Mouse (Mus musculus) cortical plate, adult 2 months (tissue): ENCODE data around the gene Sag. TPM values are rescaled to one million over a fixed set of nuclear protein-coding genes. Genes with fewer than 3 reads are reported as not detected.
"Not testable (repeated sequence)": the region's sequence is repeated elsewhere in the genome, so short reads cannot be mapped to it uniquely, and the experiment has no call there.

ENCODE experiments used
- H3K27ac ChIP-seq: fragments of 200-500 bp; 2 replicates; pipeline ENCODE4 v1.5.1; 2012; ENCODE audit warnings: low read length, control low read depth, inconsistent platforms; ENCODE audit not compliant: insufficient read depth
- H3K4me1 ChIP-seq: fragments of 200-500 bp; 2 replicates; pipeline ENCODE4 v1.6.1; 2011; ENCODE audit warnings: low read length; ENCODE audit not compliant: control insufficient read depth, insufficient read depth
- H3K4me3 ChIP-seq: fragments of 200-500 bp; 2 replicates; pipeline ENCODE4 v1.5.1; 2011; ENCODE audit warnings: mild to moderate bottlenecking, low read length, control low read depth; ENCODE audit not compliant: insufficient read depth
- CTCF ChIP-seq: fragments of 200-500 bp; IDR thresholded peaks from 2 replicates; pipeline ENCODE4 v1.5.1; 2011; ENCODE audit warnings: mild to moderate bottlenecking, control low read depth, low read length; ENCODE audit not compliant: insufficient read depth; ENCODE audit errors: extremely low read depth
- POLR2A ChIP-seq: fragments of 200-500 bp; IDR thresholded peaks from 2 replicates; pipeline ENCODE4 v1.6.1; 2011; ENCODE audit warnings: mild to moderate bottlenecking, low read length, control low read depth; ENCODE audit not compliant: insufficient read depth; ENCODE audit errors: extremely low read depth
- polyA plus RNA-seq: library from polyadenylated mRNA; depleted of rRNA; stranded (reverse); fragments of >200 nt; gene quantifications from 2 replicates; pipeline ENCODE4 v1.2.3, GENCODE M21; 2012

Gene Sag
- polyA plus RNA-seq, 1 experiment, result 2.2 TPM

DNA sequence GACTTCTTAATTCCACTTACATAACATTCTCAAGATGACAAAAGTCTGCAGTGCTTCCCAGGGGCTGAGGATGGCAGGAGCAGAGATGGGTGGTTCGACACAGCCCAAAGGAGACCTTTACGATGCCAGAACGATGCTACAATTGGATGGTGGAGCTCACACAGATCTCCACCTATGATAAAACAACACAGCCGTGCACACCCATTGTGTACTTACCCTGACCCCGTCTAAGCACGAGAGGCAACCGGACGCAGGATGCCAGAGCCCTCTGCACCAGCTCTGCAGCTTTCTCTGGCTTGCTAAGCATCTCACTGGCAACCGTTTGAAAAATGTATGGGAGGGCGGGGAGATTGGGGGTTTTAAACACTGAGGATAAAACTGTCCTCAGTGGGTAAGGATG lies 8.6 kb downstream of the Sag start:
- no peak for TF ChIP-seq POLR2A
- no peak for TF ChIP-seq CTCF
- no peak overlapping the region for H3K4me3 ChIP-seq
- peak overlapping the region; percentile 66 for H3K27ac ChIP-seq
- peaks cover 11% of the 10 kb centered on the region for H3K4me1 ChIP-seq

DNA sequence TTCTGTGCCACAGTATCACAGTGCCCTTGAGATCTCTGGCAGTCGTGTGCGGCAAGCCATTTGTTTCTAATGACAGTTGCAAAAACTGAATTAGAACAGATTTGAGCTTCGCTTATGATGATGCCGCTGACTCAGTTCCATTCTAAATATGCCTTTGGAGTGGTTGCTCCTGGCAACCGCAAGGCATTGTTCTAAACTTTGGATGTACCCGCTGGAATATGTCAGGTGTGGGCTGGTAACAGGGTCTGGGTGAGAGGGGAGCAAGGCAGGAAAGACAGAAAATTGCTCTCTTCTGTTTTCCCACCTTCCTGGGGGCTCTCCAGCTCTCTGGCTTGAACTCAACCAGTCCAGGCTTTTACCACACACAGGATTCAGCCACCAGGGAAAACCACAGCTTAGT lies 9.7 kb downstream of the Sag start:
- TF ChIP-seq CTCF (no peak), POLR2A (no peak)
- H3K4me3 ChIP-seq, result no peak overlapping the region
- H3K4me1 ChIP-seq, result peaks cover 11% of the 10 kb centered on the region
- H3K27ac ChIP-seq, result peak overlapping the region; percentile 66; the same call in 1 of the 2 replicates

DNA sequence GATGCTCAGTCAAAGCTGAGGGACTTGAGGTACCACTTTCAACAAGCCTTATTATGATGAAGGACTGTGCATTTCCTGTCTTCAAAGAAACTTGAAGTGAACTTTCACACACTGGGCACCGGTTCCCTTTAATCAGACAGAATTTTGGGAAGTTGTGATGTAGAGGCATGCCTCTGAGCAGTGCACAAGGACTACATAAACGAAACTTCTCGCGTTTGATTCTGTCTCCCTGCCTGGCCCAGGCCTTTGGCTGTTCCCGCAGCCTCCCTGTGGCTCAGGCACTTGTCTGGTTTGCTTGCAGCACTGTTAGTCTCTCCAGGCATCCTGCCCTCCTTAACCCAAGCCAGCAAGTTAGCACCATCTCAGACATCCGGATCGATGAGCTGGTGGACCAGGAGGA lies 10.2 kb downstream of the Sag start:
- peak overlapping the region; percentile 62; the same call in 1 of the 2 replicates for H3K27ac ChIP-seq
- no peak for TF ChIP-seq POLR2A
- no peak for TF ChIP-seq CTCF
- H3K4me3 ChIP-seq, result no peak overlapping the region
- H3K4me1 ChIP-seq, result peaks cover 11% of the 10 kb centered on the region

DNA sequence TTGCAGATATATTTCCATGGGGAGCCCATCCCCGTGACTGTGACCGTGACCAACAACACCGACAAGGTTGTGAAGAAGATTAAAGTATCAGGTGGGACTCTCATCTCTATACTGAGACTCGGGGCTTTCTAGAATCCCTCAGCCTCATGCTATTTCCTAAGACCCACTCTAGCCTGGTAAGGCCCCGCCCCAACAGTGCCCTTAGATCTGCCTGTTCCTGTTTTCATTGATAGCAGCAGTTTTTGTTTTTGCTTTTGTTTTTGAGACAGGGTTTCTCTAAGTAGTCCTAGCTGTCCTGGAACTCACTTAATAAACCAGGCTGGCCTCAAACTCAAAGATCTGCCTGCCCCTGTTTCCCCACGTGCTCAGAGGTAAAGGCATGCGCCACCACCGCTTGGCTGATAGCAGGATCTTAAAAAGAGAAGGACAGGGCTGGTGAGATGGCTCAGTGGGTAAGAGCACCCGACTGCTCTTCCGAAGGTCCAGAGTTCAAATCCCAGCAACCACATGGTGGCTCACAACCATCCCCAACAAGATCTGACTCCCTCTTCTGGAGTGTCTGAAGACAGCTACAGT lies 21.0 kb downstream of the Sag start:
- Histone ChIP-seq H3K4me3 (no peak overlapping the region), H3K4me1 (no peaks in the 10 kb centered on the region), H3K27ac (no peak overlapping the region)
- TF ChIP-seq CTCF (no peak), POLR2A (no peak)

- Histone ChIP-seq H3K27ac (no peak overlapping the region), H3K4me1 (no peaks in the 10 kb centered on the region), H3K4me3 (no peak overlapping the region)
- no peak for TF ChIP-seq CTCF
- no peak for TF ChIP-seq POLR2A
Measured at GRCm38 (mm10) chr1:87825281-87825680, 21.8 kb downstream of the Sag start.

DNA sequence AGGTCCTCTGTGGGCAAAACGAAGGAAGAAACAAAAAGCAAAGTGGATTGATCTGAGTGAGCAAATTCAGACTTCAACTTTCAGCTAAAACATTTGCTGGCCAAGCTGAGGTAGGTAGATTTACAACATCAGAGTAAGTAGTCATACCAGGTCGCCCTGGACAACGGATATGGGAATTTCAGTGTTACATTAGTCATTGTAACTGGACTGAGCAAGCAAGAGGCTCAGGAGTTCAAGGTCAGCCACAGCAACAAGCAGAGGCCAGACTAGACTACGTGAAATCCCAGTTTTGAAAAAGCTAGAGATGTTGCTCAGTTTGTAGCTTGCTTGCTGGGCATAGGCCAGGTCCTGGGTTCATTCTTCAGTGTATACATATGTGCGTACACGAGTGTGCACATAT lies 22.5 kb downstream of the Sag start:
- TF ChIP-seq CTCF (no peak), POLR2A (no peak)
- no peaks in the 10 kb centered on the region for H3K4me1 ChIP-seq
- H3K27ac ChIP-seq, result no peak overlapping the region
- no peak overlapping the region for H3K4me3 ChIP-seq

DNA sequence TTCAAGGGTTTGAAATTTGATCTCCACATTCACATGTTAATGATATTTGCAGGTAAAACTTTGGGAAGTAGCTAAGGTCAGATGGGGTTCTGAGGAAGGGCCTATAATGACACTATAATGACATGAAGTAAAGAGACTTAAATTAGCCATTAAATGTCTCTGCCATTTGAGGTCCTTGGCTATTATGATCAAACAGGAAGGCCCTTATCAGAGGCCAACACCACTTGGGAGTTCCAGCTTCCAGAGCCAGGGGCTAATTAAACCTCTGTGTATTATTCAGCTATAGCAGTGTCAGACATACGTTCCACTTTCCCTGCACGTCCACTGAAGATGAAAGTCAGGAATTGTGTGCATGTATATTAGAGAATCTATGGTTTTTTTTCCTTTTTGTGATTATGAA lies 23.0 kb downstream of the Sag start:
- TF ChIP-seq POLR2A (no peak), CTCF (no peak)
- no peak overlapping the region for H3K27ac ChIP-seq
- H3K4me3 ChIP-seq, result no peak overlapping the region
- no peaks in the 10 kb centered on the region for H3K4me1 ChIP-seq

GRCm38 (mm10) chr1:87827476-87827875 lies 24.0 kb downstream of the Sag start:
- H3K4me1 ChIP-seq, H3K27ac ChIP-seq, H3K4me3 ChIP-seq: not testable (repeated sequence)

DNA sequence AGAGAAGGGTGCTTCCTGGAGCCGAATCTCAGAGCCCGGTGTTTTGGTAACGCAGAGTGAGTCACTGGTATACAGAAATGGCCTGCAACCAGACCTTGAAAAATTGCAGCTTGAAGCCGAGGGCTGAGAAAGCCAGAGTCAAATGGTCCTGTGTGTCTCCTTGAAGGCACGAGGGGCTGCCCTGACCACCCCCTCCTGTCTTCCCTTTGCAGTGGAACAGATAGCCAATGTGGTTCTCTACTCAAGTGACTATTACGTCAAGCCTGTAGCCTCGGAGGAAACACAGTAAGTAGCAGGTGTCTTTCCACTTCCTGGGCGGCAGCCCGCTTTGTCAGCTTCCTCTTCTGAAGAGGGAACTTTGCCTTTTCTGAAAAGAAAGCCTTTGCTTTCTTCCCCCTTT lies 24.7 kb downstream of the Sag start:
- Histone ChIP-seq H3K4me1 (no peaks in the 10 kb centered on the region), H3K27ac (no peak overlapping the region), H3K4me3 (no peak overlapping the region)
- no peak for TF ChIP-seq CTCF
- TF ChIP-seq POLR2A, result no peak

DNA sequence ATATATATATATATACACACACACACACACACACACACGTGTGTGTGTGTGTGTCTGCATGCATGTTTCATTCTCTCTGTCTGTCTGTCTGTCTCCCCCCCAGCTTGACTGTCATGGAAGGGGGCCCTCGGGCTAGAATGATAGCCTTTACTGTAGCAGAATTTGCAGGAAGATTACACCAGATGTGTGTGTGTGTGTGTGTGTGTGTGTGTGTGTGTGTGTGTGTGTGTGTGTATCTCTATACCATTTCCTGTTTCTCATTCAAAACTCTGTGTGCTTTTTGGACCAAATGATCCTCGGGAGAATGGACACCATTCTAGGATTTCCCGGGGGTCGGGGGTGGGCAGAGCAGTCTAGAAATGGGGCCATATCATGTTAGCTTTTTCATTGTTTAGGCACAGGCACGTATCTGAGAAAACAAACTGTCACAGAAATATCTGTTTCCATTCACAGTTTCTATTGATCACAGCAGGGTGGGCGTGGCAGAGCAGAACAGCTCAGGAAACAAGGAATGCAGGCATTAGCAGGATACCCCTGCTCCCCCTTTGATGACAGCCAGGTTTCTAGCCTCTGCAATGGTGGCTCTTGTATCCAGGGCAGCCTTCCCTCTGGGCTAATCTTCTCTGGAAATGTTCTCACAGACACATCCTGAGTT lies 25.6 kb downstream of the Sag start:
- Histone ChIP-seq H3K4me1 (no peaks in the 10 kb centered on the region), H3K4me3 (no peak overlapping the region), H3K27ac (no peak overlapping the region)
- no peak for TF ChIP-seq POLR2A
- TF ChIP-seq CTCF, result no peak

DNA sequence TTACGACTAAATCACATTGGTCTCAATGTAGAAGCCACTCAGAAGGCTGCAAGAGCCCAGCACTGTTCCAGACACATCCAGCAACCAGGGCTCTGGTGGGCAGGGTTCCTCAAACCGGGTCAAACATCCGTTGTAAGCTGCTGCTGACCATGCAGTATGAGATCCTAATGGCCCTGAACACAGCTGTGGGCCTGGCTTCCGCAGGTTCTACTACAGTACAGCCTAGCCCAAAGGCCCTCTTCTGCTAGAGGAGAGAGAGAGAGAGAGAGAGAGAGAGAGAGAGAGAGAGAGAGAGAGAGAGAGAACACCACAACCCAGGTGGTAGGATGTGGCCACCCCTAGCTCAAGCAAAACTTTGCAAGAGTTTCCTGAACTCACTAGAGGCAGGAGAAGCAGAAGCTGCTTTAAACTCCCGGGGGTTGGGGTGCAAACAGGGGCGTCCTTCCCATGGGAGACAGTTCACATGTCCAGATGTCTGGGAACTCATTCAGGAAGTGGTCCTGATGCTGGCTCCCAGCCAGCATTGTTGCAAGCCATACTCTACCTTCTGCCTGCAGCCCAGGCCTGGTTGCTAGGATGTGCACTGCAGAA lies 26.2 kb downstream of the Sag start:
- Histone ChIP-seq H3K4me3 (no peak overlapping the region), H3K27ac (no peak overlapping the region), H3K4me1 (no peaks in the 10 kb centered on the region)
- TF ChIP-seq CTCF (no peak), POLR2A (no peak)
